Mouse (Mus musculus) heart, adult 9 months (tissue): ENCODE results near the gene Fdx1l.
A peak's percentile ranks its signal among the peaks of the same experiment; 100 is the strongest.

Experiments
- DNase-seq, 2 experiments: peaks; one replicate each; pipeline ENCODE4 v3.0.0; 2022; ENCODE audit warnings: low spot score in 2 of 2

The Fdx1l gene

GRCm38 (mm10) chr9:21073044-21073840 is at the start of gene Fdx1l, which contains the start of gene Gm49373:
TSS of gene Fdx1l (minus strand) at chr9:21073614.
TSS of gene Gm49373 (minus strand) at chr9:21073096.
- DNase-seq, result peak; percentile 90 to 92

GRCm38 (mm10) chr9:21121483-21121882 is 48.1 kb upstream of the Fdx1l start:
- DNase-seq, result no peak

GRCm38 (mm10) chr9:21117073-21117472 is 43.7 kb upstream of the Fdx1l start:
- DNase-seq, result no peak

- no peak for DNase-seq
Observed at GRCm38 (mm10) chr9:21115105-21115504, 41.7 kb upstream of the Fdx1l start.

- DNase-seq, result no peak
Observed at GRCm38 (mm10) chr9:21114190-21114589, 40.8 kb upstream of the Fdx1l start.

- no peak for DNase-seq
Observed at GRCm38 (mm10) chr9:21113751-21114150, 40.3 kb upstream of the Fdx1l start.

GRCm38 (mm10) chr9:21107607-21108237 is 34.3 kb upstream of the Fdx1l start:
- DNase-seq, result no peak

GRCm38 (mm10) chr9:21105760-21106564 is 32.5 kb upstream of the Fdx1l start:
- DNase-seq, result no peak

- DNase-seq, result no peak
Observed at GRCm38 (mm10) chr9:21104814-21105213, 31.4 kb upstream of the Fdx1l start.

GRCm38 (mm10) chr9:21102076-21102475 is 28.7 kb upstream of the Fdx1l start:
- no peak for DNase-seq

GRCm38 (mm10) chr9:21100447-21101161 is 27.2 kb upstream of the Fdx1l start:
- DNase-seq, result no peak

GRCm38 (mm10) chr9:21097793-21098192 is 24.4 kb upstream of the Fdx1l start:
- DNase-seq, result peak in 1 of 2 experiments; percentile 18

- DNase-seq, result no peak
Observed at GRCm38 (mm10) chr9:21095958-21096357, 22.5 kb upstream of the Fdx1l start.

- no peak for DNase-seq
Observed at GRCm38 (mm10) chr9:21093423-21093822, 20.0 kb upstream of the Fdx1l start.

GRCm38 (mm10) chr9:21091707-21092320 is 18.4 kb upstream of the Fdx1l start, which contains the start of the genes Gm38431 and Raver1:
TSS of gene Gm38431 (minus strand) at chr9:21091997.
TSS of gene Raver1 (minus strand) at chr9:21092008.
- peak; percentile 97 to 98 for DNase-seq

- DNase-seq, result no peak
Observed at GRCm38 (mm10) chr9:21090972-21091706, 17.7 kb upstream of the Fdx1l start.

- DNase-seq, result no peak
Observed at GRCm38 (mm10) chr9:21090537-21090936, 17.1 kb upstream of the Fdx1l start.

- DNase-seq, result no peak
Observed at GRCm38 (mm10) chr9:21083324-21083723, 9.9 kb upstream of the Fdx1l start.

- DNase-seq, result no peak
Observed at GRCm38 (mm10) chr9:21081127-21081526, 7.7 kb upstream of the Fdx1l start.

GRCm38 (mm10) chr9:21075625-21076024 is 2.2 kb upstream of the Fdx1l start:
- DNase-seq, result no peak
